Comparison of ENCODE assay signal across 8 mouse cellular contexts in genomic region chr7:42692362-42693158, GRCm38 (mm10). TPM values are rescaled to one million over a fixed set of nuclear protein-coding genes. Genes with fewer than 3 reads are reported as not detected.
DNase-seq lines count a peak whose midpoint lies in the region; ATAC-seq and TF ChIP-seq lines count a peak whose summit lies in the region.
"Not testable (repeated sequence)": the region's sequence is repeated elsewhere in the genome, so short reads cannot be mapped to it uniquely, and the experiment has no call there.

TSS of gene Zfp975 (minus strand) at chr7:42692742.

- not testable (repeated sequence) for H3K9me3 ChIP-seq in E14TG2a.4 (ENCODE audit: low read length); forebrain, embryonic 12.5 days; heart, embryonic 16.5 days (replicated peaks; ENCODE audit: control insufficient read depth, low read length); liver, embryonic 13.5 days (replicated peaks); stomach, embryonic 14.5 days (ENCODE audit: control insufficient read depth, low read depth, low read length)

- ATAC-seq in cerebellum, adult (ENCODE audit: insufficient number of reproducible peaks, low FRiP score, low TSS enrichment), result peak; percentile 96
- peak; percentile 99 for ATAC-seq in forebrain, embryonic 12.5 days (ENCODE audit: low FRiP score)
- peak; percentile 100 for ATAC-seq in heart, embryonic 16.5 days (replicated peaks; ENCODE audit: extremely low read depth, insufficient read depth, low FRiP score)
- peak; percentile 100 for ATAC-seq in liver, embryonic 13.5 days (ENCODE audit: low read depth)
- peak; percentile 100 for ATAC-seq in stomach, embryonic 14.5 days (ENCODE audit: insufficient number of reproducible peaks, insufficient read depth, low FRiP score, low read depth)

- H3K27me3 ChIP-seq in E14TG2a.4 (ENCODE audit: insufficient read depth, low read length); forebrain, embryonic 12.5 days; heart, embryonic 16.5 days (ENCODE audit: control insufficient read depth, insufficient read depth, low read length); liver, embryonic 13.5 days; stomach, embryonic 14.5 days (ENCODE audit: control insufficient read depth, insufficient read depth, low read length): not testable (repeated sequence)

- H3K4me3 ChIP-seq in E14TG2a.4 (replicated peaks; ENCODE audit: low read length), result peak within 1 kb of the TSS; percentile 85
- peak within 1 kb of the TSS; percentile 47 for H3K4me3 ChIP-seq in forebrain, embryonic 12.5 days (replicated peaks)
- peak within 1 kb of the TSS; percentile 71 for H3K4me3 ChIP-seq in heart, embryonic 16.5 days (ENCODE audit: low read length)
- peak within 1 kb of the TSS; percentile 66 for H3K4me3 ChIP-seq in liver, embryonic 13.5 days (replicated peaks)
- peak within 1 kb of the TSS; percentile 50 for H3K4me3 ChIP-seq in stomach, embryonic 14.5 days (ENCODE audit: low read depth, low read length)

- H3K27ac ChIP-seq in forebrain, embryonic 12.5 days, result 0 out of 2 replicates have a peak within 1 kb of the TSS, but pooled peaks have one; percentile 46
- H3K27ac ChIP-seq in heart, embryonic 16.5 days (ENCODE audit: low read length), result peak within 1 kb of the TSS; percentile 67
- not testable (repeated sequence) for H3K27ac ChIP-seq in liver, embryonic 13.5 days
- peak within 1 kb of the TSS; percentile 48; the same call in 1 of the 2 replicates for H3K27ac ChIP-seq in stomach, embryonic 14.5 days (ENCODE audit: low read length)

- peak; percentile 86 to 94 for DNase-seq in kidney, postnatal 25 days
- DNase-seq in liver, embryonic 13.5 days, result peak; percentile 78
- peak; percentile 28 to 38 for DNase-seq in natural killer cell, adult 2 months (ENCODE audit: low spot score in 2 of 2)

- H3K36me3 ChIP-seq in E14TG2a.4 (ENCODE audit: insufficient read depth, low read length); forebrain, embryonic 12.5 days (replicated peaks); heart, embryonic 16.5 days (ENCODE audit: control insufficient read depth, insufficient read depth); liver, embryonic 13.5 days; stomach, embryonic 14.5 days (ENCODE audit: control insufficient read depth, insufficient read depth, low read length): not testable (repeated sequence)

- TF ChIP-seq CTCF in E14TG2a.4 (conservative IDR thresholded peaks at IDR 0.05; ENCODE audit: low read length), result not testable (repeated sequence)

- H3K9ac ChIP-seq in forebrain, embryonic 12.5 days, result peak within 1 kb of the TSS; percentile 60
- peak within 1 kb of the TSS; percentile 74 for H3K9ac ChIP-seq in heart, embryonic 16.5 days (ENCODE audit: low read length)
- peak within 1 kb of the TSS; percentile 71 for H3K9ac ChIP-seq in liver, embryonic 13.5 days
- peak within 1 kb of the TSS; percentile 42; the same call in 1 of the 2 replicates for H3K9ac ChIP-seq in stomach, embryonic 14.5 days (replicated peaks; ENCODE audit: low read depth, low read length)

- peak within 1 kb of the TSS; percentile 49 for H3K4me2 ChIP-seq in forebrain, embryonic 12.5 days
- H3K4me2 ChIP-seq in heart, embryonic 16.5 days (ENCODE audit: low read depth, low read length), result peak within 1 kb of the TSS; percentile 66
- H3K4me2 ChIP-seq in liver, embryonic 13.5 days, result peak within 1 kb of the TSS; percentile 65
- peak within 1 kb of the TSS; percentile 44 for H3K4me2 ChIP-seq in stomach, embryonic 14.5 days (replicated peaks; ENCODE audit: low read depth, low read length)

- WGBS in forebrain, embryonic 12.5 days, result 1% methylated on average over 23 of the region's 23 CpGs
- WGBS in heart, embryonic 16.5 days, result under 1% methylated on average over 23 of the region's 23 CpGs
- WGBS in liver, embryonic 13.5 days (ENCODE audit: insufficient replicate concordance), result under 1% methylated on average over 23 of the region's 23 CpGs
- under 1% methylated on average over 23 of the region's 23 CpGs for WGBS in stomach, embryonic 14.5 days

- H3K4me1 ChIP-seq in E14TG2a.4 (replicated peaks; ENCODE audit: low read depth, low read length), result peaks cover 24% of the 10 kb centered on the region
- not testable (repeated sequence) for H3K4me1 ChIP-seq in forebrain, embryonic 12.5 days; heart, embryonic 16.5 days (ENCODE audit: control insufficient read depth, insufficient read depth, low read length); liver, embryonic 13.5 days (replicated peaks); stomach, embryonic 14.5 days (ENCODE audit: control insufficient read depth, insufficient read depth, low read length)

RNA-seq across cellular contexts. Expression of gene Zfp975, which starts in this region (rescaled TPM):
- polyA plus RNA-seq in forebrain, embryonic 12.5 days (2016; fragmentation: Nextera tagmentation; extraction: Ambion mirVana), result 5.8 and 6.0 TPM in 2 replicates
- 5.9 and 6.2 TPM in 2 replicates for polyA plus RNA-seq in heart, embryonic 16.5 days (2015; fragmentation: Nextera tagmentation; extraction: Ambion mirVana)
- polyA plus RNA-seq in liver, embryonic 13.5 days (2015; fragmentation: Nextera tagmentation; extraction: Ambion mirVana), result 2.1 and 2.6 TPM in 2 replicates
- polyA plus RNA-seq in stomach, embryonic 14.5 days (2014; fragmentation: Nextera tagmentation; extraction: Ambion mirVana), result 9.5 and 10.8 TPM in 2 replicates

Comparison
In these comparisons a context has a peak if more than half of its experiments do, and no peak if none do; other contexts are left out.
1. DNase-seq: peak in every context shown above with its lines; median percentile 90 in kidney, postnatal 25 days; 78 in liver, embryonic 13.5 days; 33 in natural killer cell, adult 2 months.